Mouse (Mus musculus) ES-Bruce4 (cell line): ENCODE measurements around the gene Ube2k.

Source experiments
- CTCF ChIP-seq: IDR thresholded peaks from one replicate; pipeline ENCODE4 v1.8.1; 2011; ENCODE audit warnings: low read depth, low read length
- EP300 ChIP-seq: IDR thresholded peaks from 2 replicates; pipeline ENCODE4 v1.6.1; 2011; ENCODE audit warnings: low read depth, low read length; ENCODE audit not compliant: insufficient read depth

GRCm38 (mm10) chr5:65534496-65534895 lies 2.5 kb upstream of the Ube2k start:
- TF ChIP-seq CTCF (no peak), EP300 (no peak)
